Mouse (Mus musculus) adrenal gland, postnatal 36 days (tissue): Measurements from ENCODE around the gene Stx16. TPM values are rescaled to one million over a fixed set of nuclear protein-coding genes. Genes with fewer than 3 reads are reported as not detected.

Experiments used
- DNase-seq, 2 experiments: peaks; one replicate each; pipeline ENCODE4 v3.0.0; 2021; ENCODE audit warnings: mixed read lengths in 1 of 2
- total RNA-seq, 2 experiments: library from RNA; stranded (reverse); gene quantifications; 2 replicates each; pipeline ENCODE4 v1.2.3; 2021

Stx16 gene
- total RNA-seq, 2 experiments from 2014 or later = 48.5 to 57.9 TPM

DNA sequence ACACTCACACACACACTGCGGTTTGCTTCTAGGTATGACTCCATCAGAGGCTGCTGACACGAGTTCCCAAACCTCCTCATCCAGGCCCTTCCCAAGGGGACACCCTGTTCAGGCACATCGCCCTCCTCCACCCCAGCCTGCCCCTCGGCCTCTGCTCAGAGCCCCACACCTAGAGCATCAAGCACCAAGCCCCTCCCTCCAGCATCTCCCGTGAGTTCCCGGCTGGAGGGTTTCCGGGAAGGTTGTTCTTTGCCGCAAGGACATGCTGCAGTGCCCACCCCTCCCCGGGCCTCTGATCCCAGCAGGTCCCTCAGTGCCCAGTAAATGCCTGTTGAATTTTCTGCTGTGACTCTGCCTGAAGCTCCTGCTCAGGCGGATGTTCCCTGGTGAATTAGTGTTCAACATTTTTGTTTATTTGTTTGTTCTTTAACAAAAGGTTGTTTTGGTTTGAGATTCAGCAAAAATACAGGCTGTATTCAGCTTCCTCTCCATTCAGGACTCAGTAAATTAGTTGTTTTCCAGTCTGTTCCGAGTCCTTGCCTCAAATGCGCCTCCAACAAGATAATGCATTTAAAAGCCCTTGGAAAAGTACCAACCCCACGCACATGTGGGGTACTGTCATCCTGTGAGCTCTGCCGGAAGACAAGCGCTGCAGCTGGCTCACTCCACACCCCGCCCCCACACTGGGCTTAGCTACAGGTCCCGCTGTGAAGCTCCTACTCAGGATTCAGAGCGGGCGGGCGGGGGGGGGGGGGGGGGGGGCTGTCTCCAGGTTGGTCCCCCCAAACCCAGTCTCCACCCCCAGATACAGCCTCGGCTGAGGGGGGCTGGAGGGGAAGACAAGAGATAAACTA, 50.6 kb downstream of the Stx16 start:
- peak; percentile 56 to 76 for DNase-seq

DNA sequence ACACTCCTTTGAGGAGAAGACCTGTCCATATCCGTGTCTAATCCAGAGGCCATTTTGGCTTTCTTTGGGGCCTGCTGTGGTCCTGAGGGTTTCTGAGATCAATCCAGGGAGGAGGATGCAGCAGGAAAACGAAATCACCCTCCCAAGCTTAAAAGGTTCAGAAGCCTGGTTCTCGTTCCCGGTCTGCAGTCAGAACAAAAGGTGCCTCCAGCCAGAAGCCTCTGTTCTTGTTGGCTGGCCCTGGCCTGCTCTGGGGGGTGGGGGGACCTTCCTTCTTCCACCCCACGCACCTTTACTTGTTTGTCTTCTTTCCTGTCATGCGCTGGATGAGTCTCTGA, 51.2 kb downstream of the Stx16 start:
- no peak for DNase-seq

DNA sequence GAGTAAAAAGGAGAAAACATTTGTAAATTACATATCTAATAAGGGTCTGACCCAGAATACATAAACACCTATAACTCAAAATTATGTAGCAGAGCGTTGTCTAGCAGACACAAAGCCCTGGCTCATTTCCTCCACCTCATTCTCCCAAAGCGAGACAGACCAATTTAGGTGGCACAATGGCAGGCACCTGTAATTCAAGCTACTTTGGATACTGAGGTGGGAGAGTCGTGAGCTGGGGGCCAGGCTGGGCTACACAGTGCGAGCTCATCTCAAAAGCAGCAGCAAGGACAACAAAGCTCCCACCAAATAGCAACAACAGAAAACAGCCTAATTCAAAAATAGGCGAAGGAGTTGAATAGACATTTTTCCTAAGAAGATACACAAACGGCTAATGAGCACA, 52.8 kb downstream of the Stx16 start:
- no peak for DNase-seq

DNA sequence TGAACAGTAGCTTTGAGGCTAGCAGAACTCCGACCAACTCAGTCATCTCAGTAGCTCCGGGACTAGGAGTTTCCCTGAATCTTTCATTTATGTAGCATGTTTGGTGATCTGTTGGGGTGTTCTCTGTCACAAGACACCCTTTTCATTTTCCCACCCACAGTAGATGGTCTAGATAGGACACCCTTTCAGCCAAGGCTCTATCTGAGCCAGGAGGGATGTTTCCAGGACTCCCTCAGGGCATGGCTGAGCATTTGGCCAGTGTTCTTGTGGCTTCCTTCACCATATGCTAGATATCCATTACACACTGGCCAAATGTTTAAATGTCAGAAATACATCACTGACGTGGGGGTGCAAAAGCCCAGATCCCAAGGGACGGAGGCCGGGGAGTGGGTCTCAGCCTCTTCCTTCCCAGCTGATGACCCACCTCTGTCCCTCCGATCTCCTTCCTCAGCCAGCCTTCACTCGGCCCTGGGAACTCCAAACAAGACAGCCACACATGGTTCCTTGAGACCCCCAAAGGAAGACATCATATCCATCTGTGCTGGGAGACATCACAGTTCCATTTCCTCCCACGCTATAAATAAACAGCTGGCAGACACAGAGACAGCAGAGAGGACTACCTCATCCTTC, 54.5 kb downstream of the Stx16 start:
- DNase-seq = no peak

DNA sequence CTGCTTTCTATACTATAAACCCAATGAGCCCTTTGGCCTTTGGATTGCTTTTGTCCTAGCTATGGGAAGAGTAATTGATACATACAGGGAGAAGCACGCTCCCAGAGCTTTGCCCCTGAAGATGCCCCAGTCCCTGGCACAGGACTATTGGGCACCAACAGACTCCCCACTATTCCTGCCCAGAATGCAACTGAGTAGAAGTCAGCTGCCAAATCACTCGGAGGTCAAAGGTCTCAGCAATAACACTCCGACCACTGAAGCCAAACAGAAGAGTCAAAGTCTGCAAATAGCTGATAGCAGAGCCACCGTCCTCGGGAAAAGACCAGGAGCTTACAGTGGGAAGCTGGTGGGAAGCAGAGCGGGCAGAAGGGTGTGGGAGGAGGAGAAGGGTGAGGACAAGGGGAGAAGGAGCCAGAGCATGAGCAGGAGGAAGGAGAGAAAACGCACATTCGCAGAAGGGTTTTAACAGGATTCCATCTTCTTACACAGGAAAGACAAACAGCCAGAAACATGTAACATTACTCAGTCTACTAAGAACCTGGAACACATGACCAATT, 56.4 kb downstream of the Stx16 start:
- DNase-seq = no peak

Other genes with a start within 250 kb of the Stx16 start
- gene Npepl1, start 34.0 kb downstream of the Stx16 start, total RNA-seq = 10 to 100 TPM; 58.4 to 69.0 TPM
- 1,000 to 10,000 TPM; 2,444 to 2,615 TPM for gene Gnas, start 208.0 kb downstream of the Stx16 start, total RNA-seq